In genomic region chr16:42164941-42165340, GRCm38 (mm10) we compare ENCODE assay signal across 8 mouse cellular contexts.
DNase-seq lines count a peak whose midpoint lies in the region; ATAC-seq and TF ChIP-seq lines count a peak whose summit lies in the region.

No protein-coding gene starts in this region.

- H3K4me1 ChIP-seq in G1E (ENCODE audit: insufficient read depth, low read depth, low read length): no peaks in the 10 kb centered on the region

- DNase-seq in G1E (ENCODE audit: low spot score): no peak
- DNase-seq in brain, embryonic 18.5 days (ENCODE audit: low read depth, low spot score): peak; percentile 62
- peak; percentile 73 for DNase-seq in fibroblast of lung, adult 2 months (ENCODE audit: low read depth)
- peak; percentile 72 to 89 for DNase-seq in heart, postnatal 14 days
- peak; percentile 82 to 90 for DNase-seq in layer of hippocampus, adult 8-10 months (ENCODE audit: low spot score in 2 of 2)
- peak; percentile 86 for DNase-seq in lung, postnatal 10 days
- DNase-seq in retina, postnatal 1 day: peak; percentile 92
- DNase-seq in urinary bladder, postnatal 25 days (ENCODE audit: low spot score): peak; percentile 61

- H3K27me3 ChIP-seq in G1E (ENCODE audit: insufficient read depth, low read length): no peaks in the 10 kb centered on the region

- peak; percentile 55; the same call in 1 of the 2 replicates for TF ChIP-seq CTCF in G1E (IDR thresholded peaks at IDR 0.05; ENCODE audit: low read depth, low read length)

- ATAC-seq in G1E (ENCODE audit: extremely low read depth, insufficient number of reproducible peaks, low FRiP score, poor library complexity, severe bottlenecking): peak; percentile 65

- no peaks in the 10 kb centered on the region for H3K36me3 ChIP-seq in G1E (replicated peaks)

- H3K9me3 ChIP-seq in G1E (replicated peaks): no peaks in the 10 kb centered on the region

- H3K4me3 ChIP-seq in G1E (ENCODE audit: low read depth, low read length): no peak overlapping the region

- intact Hi-C loops in heart, postnatal 14 days (cut with DNase I): loop anchor here (5.0 kb wide), 1 partner anchor 908 kb away; no protein-coding TSS in a partner anchor
